Mouse (Mus musculus) CH12.LX (cell line): Measurements from ENCODE around the gene Cxadr. TPM values are rescaled to one million over a fixed set of nuclear protein-coding genes. Genes with fewer than 3 reads are reported as not detected.

ENCODE experiments used
- DNase-seq: peaks from one replicate; pipeline ENCODE4 v3.0.0-alpha.2; 2013; ENCODE audit errors: extremely low read depth
- H3K27ac ChIP-seq: 2 replicates; pipeline ENCODE4 v1.5.1; 2012; ENCODE audit warnings: low read depth, mild to moderate bottlenecking, control low read depth, moderate library complexity; ENCODE audit not compliant: insufficient read depth
- H3K27me3 ChIP-seq: replicated peaks from 2 replicates; pipeline ENCODE3; 2012; ENCODE audit warnings: inconsistent platforms
- H3K36me3 ChIP-seq, 2 experiments: replicated peaks in 1 of 2; 2 replicates each; pipeline versions ENCODE3 to v1.6.1; 2012; ENCODE audit warnings: inconsistent platforms in 1 of 2, low read length in 1 of 2, mild to moderate bottlenecking in 1 of 2, mixed read lengths in 1 of 2, moderate library complexity in 1 of 2; ENCODE audit not compliant: control insufficient read depth in 1 of 2, insufficient read depth in 1 of 2
- H3K4me1 ChIP-seq, 2 experiments: 2 replicates each; pipeline ENCODE4 v1.6.1; 2012; ENCODE audit warnings: inconsistent platforms in 1 of 2, moderate library complexity in 1 of 2; ENCODE audit not compliant: insufficient read depth in 2 of 2, control insufficient read depth in 1 of 2
- H3K4me2 ChIP-seq: 2 replicates; pipeline ENCODE4 v1.6.1; 2012; ENCODE audit warnings: low read depth, mild to moderate bottlenecking, control low read depth; ENCODE audit not compliant: poor library complexity, insufficient read depth, severe bottlenecking
- H3K4me3 ChIP-seq, 3 experiments: fragments of 150-350 bp in 1 of 3; sonication (generic) in 1 of 3; replicated peaks in 1 of 3; 2 replicates each; pipeline versions ENCODE3 to v1.5.1; 2011 to 2012; ENCODE audit warnings: low read depth in 2 of 3, low read length in 2 of 3, mild to moderate bottlenecking in 2 of 3, moderate library complexity in 2 of 3, control low read depth in 1 of 3, improper control_type of control experiment in 1 of 3, inconsistent platforms in 1 of 3, mixed read lengths in 1 of 3; ENCODE audit not compliant: poor library complexity in 1 of 3
- H3K79me2 ChIP-seq: replicated peaks from 2 replicates; pipeline ENCODE4 v1.6.1; 2012; ENCODE audit warnings: mild to moderate bottlenecking, moderate library complexity; ENCODE audit not compliant: control insufficient read depth, poor library complexity, insufficient read depth, severe bottlenecking; ENCODE audit errors: extremely low read depth
- H3K9ac ChIP-seq: 2 replicates; pipeline ENCODE4 v1.6.1; 2012; ENCODE audit warnings: low read depth, mild to moderate bottlenecking, control low read depth, moderate library complexity; ENCODE audit not compliant: insufficient read depth
- H3K9me3 ChIP-seq: replicated peaks from 2 replicates; pipeline ENCODE3; 2012; ENCODE audit warnings: low read length, inconsistent platforms, mixed read lengths
- CHD1 ChIP-seq: IDR thresholded peaks from 2 replicates; pipeline ENCODE4 v1.6.1; 2012; ENCODE audit warnings: low read depth, low read length, improper control_type of control experiment, inconsistent platforms
- CHD2 ChIP-seq: IDR thresholded peaks from 2 replicates; pipeline ENCODE4 v1.6.1; 2011; ENCODE audit warnings: low read length, improper control_type of control experiment
- CTCF ChIP-seq, 2 experiments: IDR thresholded peaks in 1 of 2; conservative IDR thresholded peaks in 1 of 2; 2 replicates each; pipeline ENCODE4 v1.5.1; 2011 to 2012; ENCODE audit warnings: low read depth in 2 of 2, low read length in 2 of 2, improper control_type of control experiment in 1 of 2, inconsistent platforms in 1 of 2, mild to moderate bottlenecking in 1 of 2, moderate library complexity in 1 of 2
- ELF1 ChIP-seq: IDR thresholded peaks from 2 replicates; pipeline ENCODE4 v1.6.1; 2014; ENCODE audit warnings: low read depth, mild to moderate bottlenecking, inconsistent platforms, low read length, improper control_type of control experiment
- EP300 ChIP-seq: IDR thresholded peaks from 2 replicates; pipeline ENCODE4 v1.6.1; 2011; ENCODE audit warnings: low read length, improper control_type of control experiment
- ETS1 ChIP-seq: conservative IDR thresholded peaks from 2 replicates; pipeline ENCODE4 v1.6.1; 2012; ENCODE audit warnings: low read depth, mild to moderate bottlenecking, inconsistent platforms, low read length, improper control_type of control experiment, moderate library complexity
- GABPA ChIP-seq: IDR thresholded peaks from 2 replicates; pipeline ENCODE4 v1.6.1; 2012; ENCODE audit warnings: low read depth, low read length, improper control_type of control experiment, inconsistent platforms; ENCODE audit not compliant: insufficient replicate concordance
- MAZ ChIP-seq: IDR thresholded peaks from 2 replicates; pipeline ENCODE4 v1.6.1; 2012; ENCODE audit warnings: low read depth, mild to moderate bottlenecking, inconsistent platforms, low read length, improper control_type of control experiment, moderate library complexity
- MXI1 ChIP-seq: IDR thresholded peaks from 2 replicates; pipeline ENCODE4 v1.6.1; 2011; ENCODE audit warnings: mild to moderate bottlenecking, low read depth, low read length, improper control_type of control experiment
- MYC ChIP-seq: IDR thresholded peaks from 2 replicates; pipeline ENCODE4 v1.6.1; 2011; ENCODE audit warnings: low read depth, mild to moderate bottlenecking, improper control_type of control experiment, low read length
- PAX5 ChIP-seq: IDR thresholded peaks from 2 replicates; pipeline ENCODE4 v1.6.1; 2012; ENCODE audit warnings: low read length, inconsistent platforms, mixed read lengths
- POLR2A ChIP-seq: IDR thresholded peaks from 2 replicates; pipeline ENCODE4 v1.6.1; 2011; ENCODE audit warnings: low read depth, mild to moderate bottlenecking, improper control_type of control experiment, low read length
- RAD21 ChIP-seq: IDR thresholded peaks from 2 replicates; pipeline ENCODE4 v1.6.1; 2011; ENCODE audit warnings: low read depth, mild to moderate bottlenecking, low read length, improper control_type of control experiment, moderate library complexity
- TCF12 ChIP-seq: IDR thresholded peaks from 2 replicates; pipeline ENCODE4 v1.6.1; 2014; ENCODE audit warnings: low read depth, mild to moderate bottlenecking, inconsistent platforms, low read length, improper control_type of control experiment
- dilution Hi-C: fragments of 300-500 bp; cut with MboI; formaldehyde crosslinking; loops from 2 replicates; pipeline ENCODE4 v1.14.3; 2020; ENCODE audit warnings: low sequenced_read_pairs; ENCODE audit not compliant: extremely low pct_unique_long_range_greater_than_20kb, extremely low pct_ligation_motif_present
- in situ Hi-C: fragments of 300-500 bp; cut with MboI; formaldehyde crosslinking; loops from 3 replicates; pipeline ENCODE4 v1.14.3; 2019; ENCODE audit warnings: low sequenced_read_pairs, low pct_ligation_motif_present, low pct_unique_long_range_greater_than_20kb, mixed read lengths
- polyA plus RNA-seq: library from polyadenylated mRNA; unstranded; fragments of >175 nt; gene quantifications from 2 replicates; pipeline ENCODE4 v1.2.1, GENCODE M21; 2012; ENCODE audit warnings: low read depth; ENCODE audit not compliant: insufficient read length
- total RNA-seq, 2 experiments: library from RNA; depleted of rRNA; stranded (reverse); fragments of 300-350 nt in 1 of 2; fragments of >200 nt in 1 of 2; gene quantifications; 2 replicates each; pipeline ENCODE4 v1.2.3; 2012 to 2014

Cxadr gene
- total and polyA plus RNA-seq, 3 experiments: 0.76 TPM; not detected in 2

GRCm38 (mm10) chr16:78337226-78337625 is 35.9 kb downstream of the Cxadr start:
- peaks cover 0 to 12% of the 10 kb centered on the region in 2 experiments for H3K36me3 ChIP-seq
- in situ Hi-C loops (no loop called here), dilution Hi-C loops (no loop called here)
- no peaks in the 10 kb centered on the region for H3K79me2 ChIP-seq
- no peak for TF ChIP-seq CTCF (conservative IDR thresholded peaks at IDR 0.05 in 1 of 2, IDR thresholded peaks at IDR 0.05 in 1 of 2; ENCODE audit: low read depth in 2 of 2, low read length in 2 of 2)
- no peak overlapping the region for H3K27ac ChIP-seq
- H3K9ac ChIP-seq: no peak overlapping the region
- DNase-seq: no peak
- H3K4me1 ChIP-seq: no peaks in the 10 kb centered on the region
- no peaks in the 10 kb centered on the region for H3K27me3 ChIP-seq
- H3K9me3 ChIP-seq: no peaks in the 10 kb centered on the region
- H3K4me2 ChIP-seq: no peak overlapping the region
- no peak overlapping the region for H3K4me3 ChIP-seq

- Histone ChIP-seq H3K79me2 (no peaks in the 10 kb centered on the region), H3K9ac (no peak overlapping the region), H3K4me1 (no peaks in the 10 kb centered on the region), H3K27ac (no peak overlapping the region), H3K36me3 (peaks cover 0 to 23% of the 10 kb centered on the region in 2 experiments), H3K9me3 (no peaks in the 10 kb centered on the region), H3K4me2 (no peak overlapping the region), H3K27me3 (no peaks in the 10 kb centered on the region), H3K4me3 (no peak overlapping the region)
- in situ Hi-C loops (no loop called here), dilution Hi-C loops (no loop called here)
- DNase-seq: no peak
- TF ChIP-seq POLR2A (no peak), PAX5 (no peak), CHD1 (no peak), ETS1 (no peak)
Observed at GRCm38 (mm10) chr16:78341356-78341755, 40.1 kb downstream of the Cxadr start.

- in situ Hi-C loops: no loop called here
- H3K4me2 ChIP-seq: no peak overlapping the region
Observed at GRCm38 (mm10) chr16:78342767-78343166, 41.5 kb downstream of the Cxadr start.

More at GRCm38 (mm10) chr16:78342767-78343166, 41.5 kb downstream of the Cxadr start:
- Histone ChIP-seq H3K4me3 (no peak overlapping the region), H3K27me3 (no peaks in the 10 kb centered on the region), H3K27ac (no peak overlapping the region), H3K4me1 (peaks cover 0 to 3% of the 10 kb centered on the region in 2 experiments; a peak in 1 of 4 replicates), H3K36me3 (peaks cover 2 to 35% of the 10 kb centered on the region in 2 experiments), H3K9ac (no peak overlapping the region), H3K9me3 (no peaks in the 10 kb centered on the region), H3K79me2 (no peaks in the 10 kb centered on the region)
- DNase-seq: no peak
- TF ChIP-seq MXI1 (no peak), EP300 (no peak), CHD1 (no peak), RAD21 (no peak), GABPA (no peak), CHD2 (no peak), TCF12 (no peak), POLR2A (no peak), ELF1 (no peak), MYC (no peak), MAZ (no peak), PAX5 (no peak)
- dilution Hi-C loops: no loop called here
